Mouse (Mus musculus) kidney, embryonic 14.5 days (tissue): ENCODE data around the gene Commd6. TPM values are rescaled to one million over a fixed set of nuclear protein-coding genes. Genes with fewer than 3 reads are reported as not detected.
"Not testable (repeated sequence)": the region's sequence is repeated elsewhere in the genome, so short reads cannot be mapped to it uniquely, and the experiment has no call there.

ENCODE experiments used
- ATAC-seq: fragments of 200-750 bp; cut with Nextera tagmentation; 2 replicates; pipeline ENCODE4 v1.8.0; 2017; ENCODE audit warnings: moderate number of reproducible peaks, mild to moderate bottlenecking, moderate TSS enrichment, moderate library complexity; ENCODE audit not compliant: low FRiP score, low TSS enrichment
- H3K27ac ChIP-seq: fragments of 300-500 bp; sonication (generic); 2 replicates; pipeline ENCODE4 v1.5.1; 2014; ENCODE audit warnings: low read depth, mild to moderate bottlenecking, low read length, moderate library complexity, mixed read lengths
- H3K27me3 ChIP-seq: fragments of 300-500 bp; sonication (generic); 2 replicates; pipeline ENCODE4 v1.6.1; 2014; ENCODE audit warnings: mild to moderate bottlenecking, low read length; ENCODE audit not compliant: control insufficient read depth, insufficient read depth
- H3K36me3 ChIP-seq: fragments of 300-500 bp; sonication (generic); 2 replicates; pipeline ENCODE4 v1.6.1; 2014; ENCODE audit warnings: low read length, mixed read lengths; ENCODE audit not compliant: control insufficient read depth, insufficient read depth
- H3K4me1 ChIP-seq: fragments of 300-500 bp; sonication (generic); 2 replicates; pipeline ENCODE4 v1.6.1; 2014; ENCODE audit warnings: low read length, mixed read lengths; ENCODE audit not compliant: control insufficient read depth, insufficient read depth
- H3K4me2 ChIP-seq: fragments of 300-500 bp; sonication (generic); replicated peaks from 2 replicates; pipeline ENCODE4 v1.6.1; 2014; ENCODE audit warnings: low read depth, mild to moderate bottlenecking, low read length
- H3K4me3 ChIP-seq: fragments of 300-500 bp; sonication (generic); 2 replicates; pipeline ENCODE4 v1.5.1; 2014; ENCODE audit warnings: mild to moderate bottlenecking, low read length
- H3K9ac ChIP-seq: fragments of 300-500 bp; sonication (generic); 2 replicates; pipeline ENCODE4 v1.6.1; 2014; ENCODE audit warnings: low read depth, mild to moderate bottlenecking, low read length, moderate library complexity
- H3K9me3 ChIP-seq: fragments of 300-500 bp; sonication (generic); 2 replicates; pipeline ENCODE4 v1.6.1; 2016; ENCODE audit warnings: low read length; ENCODE audit not compliant: control insufficient read depth
- WGBS: fragments of 180-500 bp; shearing (Covaris S2); extraction: QIAGEN DNeasy Blood & Tissue Kit; methylation state at CpG from one replicate; pipeline ENCODE4 v1.1.7; 2014; 5-methylcytosine and 5-hydroxymethylcytosine counted together
- polyA plus RNA-seq: library from polyadenylated mRNA; unstranded; fragments of >200 nt; fragmentation: Nextera tagmentation; extraction: Ambion mirVana; gene quantifications from 2 replicates; pipeline ENCODE4 v1.2.1, GENCODE M21; 2014

Commd6 gene
- polyA plus RNA-seq, 1 experiment from 2014 or later: 102 TPM

DNA sequence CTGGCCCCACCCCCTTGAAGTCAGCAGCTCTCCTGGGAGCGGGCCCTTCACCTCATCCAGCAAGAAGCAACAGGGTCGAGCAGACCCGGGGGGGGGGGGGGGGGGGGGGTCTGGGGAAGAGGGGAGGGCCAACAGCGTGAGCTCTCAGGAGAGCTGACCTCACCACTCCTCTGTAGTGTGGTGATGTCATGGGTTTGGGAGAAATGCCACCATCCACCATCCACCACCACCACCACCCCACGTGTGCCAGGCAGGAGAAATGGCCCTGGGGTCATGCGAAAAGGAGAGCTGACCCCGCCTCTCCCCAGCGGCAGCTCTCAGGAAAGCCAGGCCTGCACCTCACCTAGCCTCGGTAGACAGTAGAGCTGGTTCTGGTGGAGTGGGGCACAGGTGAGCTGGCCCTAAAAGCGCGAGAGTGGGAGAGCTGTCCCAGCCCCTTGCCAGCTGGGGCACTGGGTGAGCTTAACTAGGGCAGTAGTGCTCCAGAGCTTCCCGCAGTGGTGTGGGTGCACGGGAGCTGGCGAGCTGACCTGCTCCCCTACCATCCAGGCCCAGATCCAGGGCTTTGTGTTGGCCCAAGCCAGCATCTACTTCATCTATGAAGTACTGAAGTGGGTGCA, 43.3 kb downstream of the Commd6 start:
- Histone ChIP-seq H3K4me1 (no peaks in the 10 kb centered on the region), H3K4me2 (no peak overlapping the region), H3K9ac (no peak overlapping the region), H3K9me3 (no peaks in the 10 kb centered on the region), H3K36me3 (no peaks in the 10 kb centered on the region), H3K27me3 (no peaks in the 10 kb centered on the region), H3K27ac (no peak overlapping the region), H3K4me3 (no peak overlapping the region)
- 94% methylated on average over 13 of the region's 14 CpGs for WGBS
- ATAC-seq: no peak

DNA sequence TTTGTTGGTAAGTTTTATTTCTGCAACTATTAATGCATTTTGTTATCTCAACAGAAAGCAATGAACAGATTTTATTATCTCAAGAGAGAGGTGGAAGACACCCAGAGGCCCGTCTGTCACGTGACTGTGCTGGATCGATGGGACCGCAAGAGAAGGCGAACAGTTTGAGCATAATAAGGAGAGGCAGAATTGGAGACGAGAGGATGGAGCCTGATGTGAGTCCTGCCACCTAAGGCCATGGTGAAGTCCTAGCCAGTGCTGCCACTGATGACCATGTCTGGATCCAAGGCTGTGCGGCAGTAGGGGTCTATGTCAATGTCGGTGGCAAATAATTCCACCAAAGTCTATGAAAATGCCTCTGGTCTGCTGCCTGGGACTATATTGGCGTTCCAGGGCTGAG, 43.8 kb downstream of the Commd6 start:
- H3K9me3 ChIP-seq: no peaks in the 10 kb centered on the region
- ATAC-seq: no peak
- H3K9ac ChIP-seq: no peak overlapping the region
- H3K4me2 ChIP-seq: no peak overlapping the region
- no peaks in the 10 kb centered on the region for H3K27me3 ChIP-seq
- WGBS: 96% methylated on average over 9 of the region's 9 CpGs
- no peaks in the 10 kb centered on the region for H3K36me3 ChIP-seq
- H3K4me1 ChIP-seq: no peaks in the 10 kb centered on the region
- no peak overlapping the region for H3K4me3 ChIP-seq
- H3K27ac ChIP-seq: no peak overlapping the region

DNA sequence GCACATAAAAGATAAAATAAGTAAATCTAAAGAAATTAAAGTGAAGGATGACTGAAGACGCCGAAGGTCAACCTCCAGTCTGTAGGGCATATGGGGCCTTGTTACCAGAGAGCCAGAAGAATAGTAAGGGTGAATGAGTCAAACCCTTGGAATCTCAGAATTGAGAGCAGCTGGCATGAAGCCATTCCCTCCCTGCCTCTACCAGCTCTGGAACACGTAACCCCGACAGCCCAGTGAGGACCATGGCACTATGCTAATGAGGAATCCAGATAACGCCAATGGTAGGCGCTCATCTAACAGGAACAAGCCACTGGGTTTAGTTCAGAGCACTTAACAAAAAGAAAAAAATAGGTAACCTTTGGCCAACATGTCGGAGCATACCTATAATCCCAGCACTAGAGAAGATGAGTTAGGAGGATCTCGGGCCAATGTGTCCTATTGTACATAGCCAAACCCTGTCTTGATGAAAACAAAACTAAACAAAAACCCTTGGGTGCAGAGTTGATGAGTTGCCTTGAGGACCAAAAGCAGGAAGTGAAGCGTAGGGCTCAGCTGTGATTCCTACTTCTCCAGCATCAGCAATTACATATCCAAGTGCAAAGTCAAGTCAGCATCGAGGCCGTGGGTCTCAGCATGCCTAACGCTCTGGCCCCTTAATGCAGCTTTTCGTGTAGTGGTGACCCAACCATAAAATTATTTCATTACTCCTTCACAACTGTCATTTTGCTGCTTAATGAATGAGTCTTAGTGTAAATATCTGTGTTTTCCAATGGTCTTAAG, 45.0 kb downstream of the Commd6 start:
- H3K9ac ChIP-seq: no peak overlapping the region
- ATAC-seq: no peak
- WGBS: 91% methylated on average over 13 of the region's 13 CpGs
- H3K36me3 ChIP-seq: no peaks in the 10 kb centered on the region
- H3K4me3 ChIP-seq: no peak overlapping the region
- no peaks in the 10 kb centered on the region for H3K9me3 ChIP-seq
- no peaks in the 10 kb centered on the region for H3K27me3 ChIP-seq
- no peak overlapping the region for H3K27ac ChIP-seq
- H3K4me2 ChIP-seq: no peak overlapping the region
- no peaks in the 10 kb centered on the region for H3K4me1 ChIP-seq

DNA sequence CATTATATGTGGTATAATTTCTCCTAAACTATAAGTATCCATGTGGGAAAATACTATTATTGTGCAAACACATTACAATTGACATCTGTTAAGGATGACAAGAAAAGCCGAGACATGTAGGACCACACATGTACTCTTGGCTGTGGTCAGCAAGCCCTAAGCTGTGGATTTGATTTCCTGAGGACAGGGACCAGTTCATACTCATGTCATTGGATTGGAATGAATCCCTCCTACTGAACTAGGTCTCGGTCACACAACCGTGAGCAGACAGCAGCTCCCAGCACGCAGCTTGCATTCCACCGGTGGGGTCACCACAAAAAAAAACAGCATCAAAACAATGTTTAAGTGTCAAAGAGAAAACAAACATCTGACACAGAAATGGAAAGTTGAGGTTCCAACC, 46.5 kb downstream of the Commd6 start:
- Histone ChIP-seq H3K4me3 (no peak overlapping the region), H3K27me3 (no peaks in the 10 kb centered on the region), H3K9me3 (no peaks in the 10 kb centered on the region), H3K4me2 (no peak overlapping the region), H3K36me3 (no peaks in the 10 kb centered on the region), H3K9ac (no peak overlapping the region), H3K27ac (no peak overlapping the region), H3K4me1 (no peaks in the 10 kb centered on the region)
- no peak for ATAC-seq
- WGBS: 48% methylated on average over 5 of the region's 5 CpGs

DNA sequence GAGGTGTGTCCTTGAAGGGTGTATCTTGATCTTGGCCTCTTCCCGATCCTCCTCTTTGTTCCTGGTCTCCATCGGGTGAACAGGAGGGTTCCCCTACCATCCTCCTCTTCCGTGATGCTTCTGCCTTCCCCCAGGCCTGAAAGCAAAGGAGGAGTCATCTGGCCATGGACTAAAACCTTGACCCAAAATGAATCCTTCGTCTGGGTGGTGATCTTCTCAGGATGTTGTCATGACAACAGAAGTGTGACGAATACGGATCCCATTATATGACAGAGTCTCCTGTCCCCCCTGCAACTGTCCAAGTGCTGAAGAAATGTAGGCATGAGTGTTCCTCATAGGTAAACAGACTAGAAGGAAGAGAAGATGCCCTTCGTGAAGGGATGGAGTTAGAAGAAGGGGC, 47.1 kb downstream of the Commd6 start:
- Histone ChIP-seq H3K4me3 (no peak overlapping the region), H3K9ac (no peak overlapping the region), H3K27ac (no peak overlapping the region), H3K4me1 (no peaks in the 10 kb centered on the region), H3K27me3 (no peaks in the 10 kb centered on the region), H3K9me3 (no peaks in the 10 kb centered on the region), H3K36me3 (no peaks in the 10 kb centered on the region), H3K4me2 (no peak overlapping the region)
- no peak for ATAC-seq
- 81% methylated on average over 7 of the region's 7 CpGs for WGBS

DNA sequence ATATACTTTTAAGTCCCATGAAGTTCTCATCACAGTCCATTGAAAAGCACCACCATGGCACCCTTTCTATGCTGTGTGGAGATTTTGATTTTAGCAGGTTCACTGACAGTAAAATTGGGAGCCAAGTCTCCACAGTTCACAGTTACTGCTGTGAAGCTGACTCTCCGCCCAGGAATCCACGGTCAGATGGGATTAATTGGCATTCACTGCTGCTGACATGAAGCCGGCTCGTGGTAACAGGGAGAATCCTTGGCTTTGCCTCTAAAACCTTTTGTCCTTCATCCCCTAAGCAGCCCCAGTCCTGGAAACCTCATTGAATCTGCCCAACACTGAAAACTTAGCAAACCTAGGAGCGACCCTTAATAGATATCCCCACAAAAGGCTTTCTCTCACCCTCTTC, 49.4 kb downstream of the Commd6 start:
- H3K27me3 ChIP-seq: no peaks in the 10 kb centered on the region
- no peaks in the 10 kb centered on the region for H3K9me3 ChIP-seq
- H3K4me2 ChIP-seq: no peak overlapping the region
- ATAC-seq: no peak
- WGBS: 93% methylated on average over 5 of the region's 5 CpGs
- H3K4me1 ChIP-seq: no peaks in the 10 kb centered on the region
- H3K36me3 ChIP-seq: no peaks in the 10 kb centered on the region
- H3K27ac ChIP-seq: no peak overlapping the region
- H3K4me3 ChIP-seq: no peak overlapping the region
- no peak overlapping the region for H3K9ac ChIP-seq

DNA sequence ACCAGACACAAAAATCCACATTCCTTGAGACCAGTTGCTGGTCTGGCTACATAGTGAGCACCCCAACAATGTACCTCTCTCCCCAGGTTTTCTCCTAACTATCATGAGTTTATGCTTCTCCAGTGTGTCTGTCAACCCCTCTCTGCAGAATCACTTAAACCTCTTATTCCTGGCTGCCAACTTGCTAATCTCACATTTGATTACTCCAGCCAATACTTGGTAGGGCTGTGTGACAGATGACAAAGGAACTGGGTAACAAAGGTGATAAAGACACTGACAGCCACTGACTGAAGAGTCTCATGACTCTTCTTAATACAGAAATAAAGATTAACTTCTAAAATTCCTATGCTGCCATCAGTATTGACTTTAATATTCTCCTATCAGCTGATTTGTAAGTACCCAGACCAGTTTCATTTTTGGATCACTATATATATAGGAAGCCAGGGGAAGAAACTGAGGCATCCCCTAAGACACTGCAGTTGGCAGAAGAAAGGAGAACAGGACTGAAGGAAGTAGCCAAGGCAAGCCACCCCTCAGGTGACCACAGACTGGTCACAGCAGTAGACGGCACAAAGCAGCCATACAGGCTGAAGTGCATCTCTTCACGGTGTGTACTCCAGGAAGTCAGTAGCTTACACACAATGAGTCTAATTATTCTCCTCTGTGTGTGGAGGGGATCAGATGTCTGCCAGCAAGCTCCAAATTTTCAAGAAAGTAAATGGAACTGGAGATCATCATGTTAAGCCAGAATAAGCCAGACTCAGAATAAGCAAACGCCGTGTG, 52.1 kb downstream of the Commd6 start:
- 92% methylated on average over 2 of the region's 4 CpGs for WGBS

DNA sequence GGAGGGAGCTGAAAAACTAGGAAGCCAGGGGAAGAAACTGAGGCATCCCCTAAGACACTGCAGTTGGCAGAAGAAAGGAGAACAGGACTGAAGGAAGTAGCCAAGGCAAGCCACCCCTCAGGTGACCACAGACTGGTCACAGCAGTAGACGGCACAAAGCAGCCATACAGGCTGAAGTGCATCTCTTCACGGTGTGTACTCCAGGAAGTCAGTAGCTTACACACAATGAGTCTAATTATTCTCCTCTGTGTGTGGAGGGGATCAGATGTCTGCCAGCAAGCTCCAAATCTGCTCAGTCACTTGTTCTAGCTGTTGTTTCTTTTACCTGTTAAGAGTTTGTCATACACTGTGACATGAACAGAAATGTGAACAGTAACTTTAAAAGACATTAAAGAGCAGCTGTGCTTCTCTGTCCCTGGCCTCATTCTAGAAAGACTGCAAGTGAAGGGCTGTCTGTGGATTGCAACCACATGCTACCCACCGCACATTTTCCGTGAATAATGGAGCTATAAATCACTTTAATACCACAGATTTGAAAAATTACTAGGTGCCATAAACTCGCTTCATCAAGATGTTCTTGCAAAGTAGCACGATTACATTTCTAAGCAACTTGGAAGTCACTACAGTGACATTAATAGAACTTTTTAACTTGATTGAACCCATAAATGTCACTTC, 53.0 kb downstream of the Commd6 start:
- H3K4me3 ChIP-seq, H3K27me3 ChIP-seq, H3K4me1 ChIP-seq, H3K4me2 ChIP-seq, H3K27ac ChIP-seq, H3K36me3 ChIP-seq, H3K9me3 ChIP-seq, H3K9ac ChIP-seq: not testable (repeated sequence)
- whole genome bisulfite sequencing: 42% methylated on average over 4 of the region's 6 CpGs
- 0 out of 2 replicates have a peak, but pooled peaks have one; percentile 55 for ATAC-seq

More for the DNA sequence above, 52.1 kb downstream of the Commd6 start:
- not testable (repeated sequence) for H3K9ac ChIP-seq, H3K27me3 ChIP-seq, H3K4me2 ChIP-seq, H3K4me3 ChIP-seq, H3K9me3 ChIP-seq, H3K36me3 ChIP-seq, H3K27ac ChIP-seq, H3K4me1 ChIP-seq
- ATAC-seq: peak; percentile 44; the same call in 1 of the 2 replicates
